Mouse (Mus musculus) urinary bladder, postnatal 36 days (tissue): ENCODE measurements at regions not wholly inside any gene's neighbourhood (a gene's known extent, or its start where the extent isn't known, plus 50 kb on each side); places are given as distances from the start of the nearest gene placed in this dataset.

ENCODE experiments used
- DNase-seq, 2 experiments: peaks; one replicate each; pipeline ENCODE4 v3.0.0; 2022; ENCODE audit warnings: low spot score in 2 of 2, mixed read lengths in 1 of 2

DNA sequence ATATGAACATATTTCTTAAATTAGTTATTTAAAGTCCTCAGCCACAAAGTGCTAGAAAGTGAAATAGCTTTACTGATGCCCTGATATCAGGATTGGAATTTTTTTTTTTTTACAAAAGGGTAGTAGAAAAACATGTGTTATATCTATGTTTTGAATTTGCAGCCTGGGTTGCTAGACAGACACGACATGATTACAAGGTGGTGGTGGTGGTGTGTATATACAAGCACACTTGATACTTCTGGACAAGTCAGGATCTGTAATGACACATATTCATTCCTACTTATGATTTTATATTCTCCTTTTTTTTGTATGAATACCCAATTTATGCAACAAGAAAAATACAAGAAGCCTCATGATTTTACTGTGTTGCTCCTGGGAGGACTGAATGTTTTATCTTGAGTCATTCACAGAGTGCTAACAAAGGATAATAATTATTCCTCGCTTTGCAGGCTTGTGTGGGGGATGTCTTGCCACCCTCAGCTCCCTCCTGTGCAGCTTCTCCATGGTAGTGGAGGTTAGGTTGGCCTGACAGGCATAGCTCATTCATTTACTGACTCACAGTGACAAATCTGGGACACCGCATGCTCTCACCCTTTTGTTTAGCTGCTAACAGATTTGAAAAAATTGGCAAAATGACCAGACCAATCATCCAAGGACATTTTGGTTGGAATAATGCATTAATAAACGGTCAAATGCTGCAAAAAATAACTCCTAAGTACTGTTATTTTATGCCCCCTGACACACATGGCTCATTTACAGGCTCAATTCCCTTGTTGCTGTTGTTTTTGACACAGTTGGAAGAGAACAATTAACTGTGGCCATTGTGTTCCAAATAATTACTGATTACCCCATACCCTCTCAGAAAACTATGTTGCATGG lies 303.3 kb upstream of the Sel1l start:
- no peak for DNase-seq

DNA sequence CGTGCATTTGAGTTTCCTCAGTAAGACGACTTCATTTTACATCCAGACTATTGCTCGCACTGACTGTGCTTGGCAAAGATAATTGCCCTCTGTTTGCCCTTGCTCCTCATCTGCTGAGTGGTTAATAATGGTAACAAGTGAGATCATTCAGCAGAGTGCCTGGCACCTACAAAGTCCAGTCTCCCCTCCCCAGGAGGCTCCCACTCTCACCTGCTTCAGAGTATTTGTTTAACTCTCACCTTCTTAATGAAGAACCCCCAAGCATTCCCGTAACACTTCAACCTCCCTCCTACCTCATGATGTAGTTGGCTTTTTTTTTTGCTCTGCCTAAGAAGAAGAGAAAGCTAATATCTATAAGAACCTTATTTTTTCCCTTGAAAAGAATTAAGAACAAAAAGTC lies 288.6 kb upstream of the Sel1l start:
- DNase-seq = no peak

- no peak for DNase-seq
Observed at GRCm38 (mm10) chr12:92127648-92128047, 278.7 kb upstream of the Sel1l start.

DNA sequence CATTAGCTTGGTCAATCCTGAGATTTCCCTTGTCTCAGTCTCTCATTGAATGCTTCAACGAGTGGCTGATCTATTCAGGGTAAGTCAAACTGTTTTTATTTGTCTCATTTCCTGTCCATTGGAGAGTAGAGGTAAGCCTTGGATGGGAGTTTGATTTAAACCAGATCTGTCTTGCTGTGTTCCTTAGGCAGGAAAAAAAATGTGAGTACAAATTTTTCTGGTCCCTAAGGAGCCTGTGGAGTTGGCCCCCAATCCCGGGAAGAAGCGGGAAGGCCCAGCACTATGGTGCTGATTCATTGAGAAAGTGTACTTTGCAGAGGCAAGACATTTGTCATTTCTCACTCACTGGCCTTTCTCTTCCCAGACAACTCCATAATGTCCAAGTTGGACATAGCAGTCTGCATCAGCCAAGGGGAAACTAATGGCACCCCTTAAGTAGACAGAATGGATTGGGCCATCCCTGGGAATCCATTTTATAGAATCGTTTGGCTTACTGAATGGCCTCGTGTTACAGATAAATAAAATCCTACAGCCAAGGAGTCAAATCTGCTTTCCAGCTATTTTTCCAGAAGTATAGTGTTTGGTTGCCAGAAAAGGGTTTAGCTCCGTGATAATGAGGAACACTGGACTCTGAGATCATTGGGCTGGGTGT lies 271.3 kb upstream of the Sel1l start:
- no peak for DNase-seq

GRCm38 (mm10) chr12:92109615-92110014 lies 260.7 kb upstream of the Sel1l start:
- no peak for DNase-seq

- no peak for DNase-seq
Observed at GRCm38 (mm10) chr12:92100080-92100479, 251.1 kb upstream of the Sel1l start.

GRCm38 (mm10) chr12:92092794-92093365 lies 243.9 kb upstream of the Sel1l start:
- no peak for DNase-seq

DNA sequence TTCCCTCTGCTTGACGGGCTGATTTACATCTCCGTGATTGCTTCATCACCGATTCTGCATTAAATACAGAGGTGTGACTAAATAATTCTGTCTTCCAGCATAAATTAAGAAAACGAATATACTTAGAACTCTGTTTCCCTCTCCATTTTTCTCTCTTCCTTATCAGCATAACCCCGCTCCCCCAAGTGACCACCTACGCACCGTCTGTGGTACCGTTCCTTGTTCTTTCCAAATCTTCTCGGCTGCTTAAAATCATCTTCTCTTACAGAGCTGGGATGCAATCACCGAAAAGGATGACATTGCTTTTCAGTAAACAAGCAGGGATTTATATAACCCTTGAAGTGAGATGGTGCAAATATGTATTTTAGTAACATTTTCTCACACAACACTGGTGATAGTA lies 224.3 kb upstream of the Sel1l start:
- DNase-seq = no peak

- DNase-seq = no peak
Observed at GRCm38 (mm10) chr12:92062731-92063130, 213.8 kb upstream of the Sel1l start.

- DNase-seq = no peak
Observed at GRCm38 (mm10) chr12:92040481-92040880, 191.5 kb upstream of the Sel1l start.

DNA sequence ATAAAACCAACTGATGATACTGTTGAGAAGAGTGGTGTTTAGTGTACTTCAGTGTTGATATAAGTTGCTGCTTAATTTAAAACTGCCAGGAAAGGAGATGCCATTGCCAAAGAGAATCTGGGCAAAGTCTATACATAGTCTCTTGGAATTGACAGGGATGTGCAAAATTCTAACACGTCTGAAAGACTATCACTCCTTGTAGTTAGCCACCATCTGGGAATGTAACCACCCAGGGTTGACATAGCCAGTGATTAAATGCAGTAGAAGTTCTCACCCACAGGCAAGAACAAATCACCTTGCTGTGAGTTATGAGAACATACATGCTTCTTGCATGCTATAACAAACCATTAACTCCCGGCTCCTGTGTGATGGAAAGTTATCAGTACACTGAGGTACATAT lies 180.2 kb upstream of the Sel1l start:
- no peak for DNase-seq

DNA sequence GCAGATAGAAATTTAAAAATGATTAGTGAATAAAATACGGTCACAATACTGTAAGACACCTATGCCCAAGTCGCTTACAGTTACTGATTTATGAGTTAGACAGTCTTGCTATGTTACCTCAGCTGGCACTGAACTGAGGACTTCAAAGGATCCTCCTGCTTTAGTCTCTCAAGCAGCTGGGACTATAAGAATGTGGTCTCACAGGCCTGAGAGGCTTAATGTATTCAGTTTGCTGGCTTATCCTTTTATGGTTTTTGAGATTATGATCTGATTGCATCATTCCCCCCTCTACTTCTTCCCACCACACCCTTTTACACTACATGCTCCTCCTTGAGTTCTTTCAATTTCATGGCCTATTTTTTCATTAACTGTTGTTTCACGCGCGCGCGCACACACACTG lies 179.4 kb upstream of the Sel1l start:
- DNase-seq = no peak

GRCm38 (mm10) chr12:92024461-92025218 lies 175.7 kb upstream of the Sel1l start:
- no peak for DNase-seq

GRCm38 (mm10) chr12:92019593-92020224 lies 170.8 kb upstream of the Sel1l start:
- no peak for DNase-seq

- no peak for DNase-seq
Observed at GRCm38 (mm10) chr12:92015373-92015772, 166.4 kb upstream of the Sel1l start.

GRCm38 (mm10) chr12:92013979-92014378 lies 165.0 kb upstream of the Sel1l start:
- DNase-seq = no peak

DNA sequence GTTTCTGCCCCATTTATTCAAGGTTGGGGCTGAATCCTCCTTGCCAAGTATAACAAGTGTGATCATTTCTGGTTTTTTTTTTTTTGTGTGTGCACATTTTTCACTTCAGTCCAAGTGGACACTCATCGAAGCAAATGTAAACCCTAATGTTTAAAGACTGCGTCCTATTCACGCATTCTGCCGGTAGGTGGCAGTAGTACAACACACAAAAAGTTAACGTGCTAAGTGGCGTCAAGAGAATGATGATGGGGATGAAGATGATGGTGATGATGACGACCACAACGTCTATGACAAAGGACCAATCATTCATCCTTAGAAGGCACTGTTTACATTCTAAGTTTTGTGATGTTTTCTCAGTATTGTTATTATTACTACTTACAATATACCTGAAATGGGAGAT lies 164.3 kb upstream of the Sel1l start:
- no peak for DNase-seq

- DNase-seq = no peak
Observed at GRCm38 (mm10) chr12:92004391-92005094, 155.6 kb upstream of the Sel1l start.

DNA sequence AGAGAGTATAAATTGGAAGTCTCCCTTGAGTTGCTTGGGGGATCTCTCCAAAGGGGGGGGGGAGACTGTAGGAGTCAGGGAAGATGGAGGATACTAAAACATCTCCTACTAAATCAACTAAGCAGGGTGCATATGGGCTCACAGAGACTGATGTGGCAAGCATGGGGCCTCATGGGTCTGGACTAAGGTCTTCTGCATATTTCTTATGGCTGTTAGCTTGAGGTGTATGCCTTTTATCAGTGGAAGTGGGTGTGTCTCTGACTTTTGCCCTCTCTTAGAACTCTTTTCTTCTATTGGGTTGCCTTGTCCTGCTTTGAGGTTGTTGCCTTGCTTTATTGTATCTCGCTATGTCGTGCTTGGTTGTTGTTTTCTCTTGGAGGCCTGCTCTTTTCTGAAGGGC lies 150.1 kb upstream of the Sel1l start:
- no peak for DNase-seq

- DNase-seq = no peak
Observed at GRCm38 (mm10) chr12:91997404-91997803, 148.4 kb upstream of the Sel1l start.

- DNase-seq = no peak
Observed at GRCm38 (mm10) chr12:91995545-91995944, 146.6 kb upstream of the Sel1l start.
